Mouse (Mus musculus): Measurements from ENCODE around the gene Rhbdf1.

Rhbdf1 gene

GRCm38 (mm10) chr11:32190603-32191110 is 31.4 kb downstream of the Rhbdf1 start:
- no peak for DNase-seq (ENCODE audit: low read depth, low spot score)

- DNase-seq (ENCODE audit: low read depth, low spot score): no peak
Measured at GRCm38 (mm10) chr11:32190119-32190518, 32.0 kb downstream of the Rhbdf1 start.

GRCm38 (mm10) chr11:32189434-32189833 is 32.7 kb downstream of the Rhbdf1 start:
- DNase-seq (ENCODE audit: low read depth, low spot score): no peak

DNA sequence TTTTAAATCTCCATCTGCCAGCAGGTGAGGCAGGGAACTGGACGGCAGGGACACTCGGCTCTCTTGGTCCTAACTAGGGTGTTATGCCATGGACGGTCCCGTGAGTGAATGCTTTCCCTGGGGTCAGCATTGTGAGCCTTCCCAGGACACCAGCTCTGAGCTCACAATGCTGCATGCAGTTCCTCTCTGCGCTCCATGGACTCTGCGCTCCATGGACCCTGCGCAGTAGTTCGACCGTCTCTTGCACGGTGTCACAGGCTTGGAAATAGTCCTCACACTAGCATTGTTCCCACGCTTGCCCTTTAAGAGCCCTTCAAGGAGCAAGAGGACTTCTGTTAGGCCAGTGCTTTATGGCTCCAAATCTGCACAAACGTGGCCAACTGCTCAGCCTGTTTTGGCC is 33.2 kb downstream of the Rhbdf1 start:
- DNase-seq (ENCODE audit: low read depth, low spot score): no peak

DNA sequence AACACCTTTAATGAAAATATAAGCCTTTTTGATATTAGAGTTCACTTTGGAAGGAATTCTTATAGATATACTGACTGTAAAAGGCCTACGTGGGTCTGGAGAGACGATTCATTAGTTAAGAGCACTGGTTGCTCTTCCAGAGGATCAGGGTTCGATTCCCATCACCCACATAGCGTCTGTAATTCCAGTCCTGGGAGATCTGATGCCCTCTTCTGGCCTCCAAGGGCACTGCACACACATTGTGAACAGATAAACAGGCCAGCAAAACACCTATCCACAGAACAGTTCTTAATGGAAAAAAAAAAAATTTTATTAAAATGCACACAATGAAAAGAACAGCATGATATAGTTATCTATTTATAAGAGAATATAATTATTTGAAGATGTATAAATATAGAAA is 34.8 kb downstream of the Rhbdf1 start:
- DNase-seq (ENCODE audit: low read depth, low spot score): no peak

DNA sequence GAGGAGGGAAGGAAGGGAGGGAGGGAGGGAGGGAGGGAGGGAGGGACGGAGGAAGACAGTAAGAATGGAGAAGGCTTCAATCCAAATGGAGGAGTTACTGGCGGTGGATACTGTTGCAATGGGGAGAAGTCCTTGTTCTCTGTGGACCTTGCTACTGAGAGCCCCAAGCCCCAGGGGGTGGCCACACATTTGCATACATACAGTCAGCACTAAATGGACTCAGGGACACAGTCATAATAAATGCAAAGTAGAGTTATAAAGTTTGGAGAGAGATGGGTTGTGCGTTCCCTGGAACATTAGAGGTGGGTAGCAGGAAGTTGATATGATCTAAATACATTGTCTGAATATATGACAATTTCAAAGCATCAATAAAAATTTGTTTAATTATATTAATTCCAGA is 36.1 kb downstream of the Rhbdf1 start:
- DNase-seq (ENCODE audit: low read depth, low spot score): no peak

- DNase-seq (ENCODE audit: low read depth, low spot score): no peak
Measured at GRCm38 (mm10) chr11:32184469-32184868, 37.6 kb downstream of the Rhbdf1 start.

DNA sequence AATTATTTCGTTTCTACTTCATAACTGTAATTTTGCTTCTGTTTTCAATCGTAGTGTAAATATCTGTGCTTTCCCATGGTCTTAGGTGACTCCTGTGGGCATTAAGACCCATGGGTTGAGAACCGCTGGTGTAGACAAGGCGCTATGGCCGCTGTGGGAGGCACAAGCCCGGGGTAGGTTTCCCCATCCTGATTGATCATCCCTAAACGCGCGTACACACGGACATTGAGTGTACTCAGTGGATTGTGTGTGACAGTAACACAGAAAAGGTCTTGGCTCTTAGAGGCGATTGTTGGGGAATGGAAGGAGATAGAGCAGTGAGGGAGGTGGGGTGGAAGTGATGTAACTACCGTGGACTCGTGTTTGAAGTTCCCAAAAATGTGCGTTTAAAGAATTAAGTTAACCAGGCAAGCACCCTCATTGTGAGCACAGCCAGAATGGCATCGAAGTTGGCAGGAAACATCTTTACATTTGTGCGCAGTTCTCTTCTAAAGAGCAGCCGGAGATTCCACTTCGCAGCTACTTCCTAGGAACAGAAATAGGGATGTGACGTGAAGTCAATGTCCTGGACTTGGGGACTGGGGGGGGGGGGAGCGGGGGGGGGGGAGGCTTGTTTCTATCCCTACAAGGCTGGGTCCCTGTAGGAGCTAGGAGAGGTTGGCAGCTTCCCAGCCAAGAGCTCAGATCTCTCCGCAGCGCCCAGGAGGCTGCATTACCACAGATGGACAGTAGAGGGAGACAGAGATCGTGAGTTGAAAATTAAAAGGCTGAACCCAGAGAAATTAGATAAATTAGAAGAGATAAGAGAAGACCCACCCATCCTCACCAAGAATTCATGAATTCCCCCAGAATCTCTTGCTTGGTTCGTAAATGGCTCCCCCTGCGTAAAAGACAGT is 39.9 kb downstream of the Rhbdf1 start:
- DNase-seq (ENCODE audit: low read depth, low spot score): peak; percentile 70

GRCm38 (mm10) chr11:32181246-32181645 is 40.9 kb downstream of the Rhbdf1 start:
- no peak for DNase-seq (ENCODE audit: low read depth, low spot score)

DNA sequence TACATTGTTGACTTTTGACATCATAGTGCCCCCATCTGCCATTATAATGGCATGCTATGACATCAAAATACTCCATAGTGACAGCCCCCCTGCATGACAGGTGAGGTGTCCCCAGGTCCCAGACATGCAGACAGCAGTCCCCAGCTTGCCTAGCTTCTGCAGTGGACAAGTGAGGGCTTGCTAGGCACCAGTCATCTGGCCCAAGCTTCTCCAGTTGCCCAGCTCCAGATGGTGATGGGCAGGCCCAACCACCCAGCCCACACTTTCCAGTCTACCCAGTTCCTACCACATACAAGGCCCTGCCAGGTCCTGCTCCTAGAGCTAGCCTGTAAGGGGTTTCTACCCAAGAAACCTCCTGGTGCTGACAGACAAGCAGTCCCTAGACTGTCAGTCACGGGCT is 43.6 kb downstream of the Rhbdf1 start:
- no peak for DNase-seq (ENCODE audit: low read depth, low spot score)

DNA sequence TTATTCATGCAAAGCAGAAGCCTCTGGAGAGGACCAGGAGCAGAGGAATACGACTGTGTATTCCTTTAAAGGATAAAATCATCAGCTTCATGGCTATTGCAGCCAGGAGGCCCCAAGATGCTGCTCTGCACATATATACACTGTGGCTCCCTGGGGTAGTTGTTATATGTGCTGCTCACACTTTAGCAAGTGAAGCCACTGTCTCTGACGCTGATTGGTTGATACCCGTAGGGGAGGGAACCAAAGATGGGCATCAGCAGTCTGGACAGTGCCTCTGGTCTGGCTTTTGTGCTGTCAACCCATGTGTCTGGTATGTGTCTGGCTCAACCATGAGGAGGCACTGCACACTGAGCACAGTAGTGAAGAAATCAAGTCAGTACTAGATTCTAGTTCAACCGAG is 55.4 kb downstream of the Rhbdf1 start:
- DNase-seq (ENCODE audit: low read depth, low spot score): no peak

DNA sequence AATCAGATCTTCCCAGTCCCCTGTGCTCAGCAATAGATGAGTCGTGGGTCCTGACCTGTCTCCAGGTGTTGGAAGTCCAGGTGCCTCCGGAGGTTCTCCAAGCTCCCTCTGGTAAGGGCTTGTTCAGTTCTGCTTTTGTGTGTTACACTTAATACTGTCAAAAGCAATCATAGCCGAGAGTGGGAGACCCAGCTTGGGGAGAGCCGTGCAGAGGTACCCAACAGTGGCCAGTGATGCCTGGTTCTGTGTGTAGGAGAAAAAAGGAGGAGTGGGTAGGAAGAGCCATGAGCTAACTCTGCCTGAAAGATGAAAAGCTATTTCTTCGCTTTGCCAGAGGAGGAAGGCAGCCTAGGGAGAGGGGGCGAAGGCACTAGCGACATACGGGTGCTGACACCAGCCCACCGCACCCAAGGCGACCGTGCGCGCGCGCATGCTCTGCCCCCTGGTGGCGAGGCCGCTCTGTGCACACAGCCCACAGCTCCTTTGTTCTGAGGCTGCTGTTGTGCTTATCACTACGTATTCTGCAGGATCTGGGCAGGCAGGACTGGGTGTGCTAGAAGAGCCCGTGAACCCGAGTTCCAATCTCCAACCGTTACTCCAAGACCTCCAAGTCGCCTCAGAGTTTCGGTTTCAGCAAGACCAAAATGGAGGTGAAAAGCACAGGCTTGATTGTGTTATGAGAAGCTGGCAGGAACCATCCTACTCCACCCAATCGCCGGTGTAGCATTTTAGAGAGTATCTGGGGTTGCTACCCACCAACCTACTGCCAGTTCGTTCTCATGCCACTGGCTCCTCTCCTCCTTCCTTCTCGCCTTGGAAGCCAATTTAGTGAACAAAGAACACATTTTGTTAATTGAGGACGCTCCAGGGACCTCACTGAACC is 59.9 kb downstream of the Rhbdf1 start:
- DNase-seq (ENCODE audit: low read depth, low spot score): peak; percentile 54

- DNase-seq (ENCODE audit: low read depth, low spot score): no peak
Measured at GRCm38 (mm10) chr11:32161500-32161899, 60.6 kb downstream of the Rhbdf1 start.

GRCm38 (mm10) chr11:32160341-32160740 is 61.8 kb downstream of the Rhbdf1 start:
- DNase-seq (ENCODE audit: low read depth, low spot score): no peak
